Mouse (Mus musculus): Measurements from ENCODE around the gene Acsl3.

The Acsl3 gene

GRCm38 (mm10) chr1:78657671-78658440, at the start of gene Acsl3, which contains the start of gene Utp14b:
Gene Acsl3 (plus strand): TSS chr1:78657825.
Gene Utp14b (plus strand): TSS chr1:78658038.
- DNase-seq (ENCODE audit: low read depth, low spot score): peak; percentile 97

GRCm38 (mm10) chr1:78609134-78609907, 48.3 kb upstream of the Acsl3 start:
- no peak for DNase-seq (ENCODE audit: low read depth, low spot score)

- DNase-seq (ENCODE audit: low read depth, low spot score): no peak
Measured at GRCm38 (mm10) chr1:78611039-78611438, 46.6 kb upstream of the Acsl3 start.

- no peak for DNase-seq (ENCODE audit: low read depth, low spot score)
Measured at GRCm38 (mm10) chr1:78612959-78613358, 44.7 kb upstream of the Acsl3 start.

- DNase-seq (ENCODE audit: low read depth, low spot score): no peak
Measured at GRCm38 (mm10) chr1:78624352-78624751, 33.3 kb upstream of the Acsl3 start.

GRCm38 (mm10) chr1:78634486-78634885, 23.1 kb upstream of the Acsl3 start:
- DNase-seq (ENCODE audit: low read depth, low spot score): no peak

GRCm38 (mm10) chr1:78640871-78641270, 16.8 kb upstream of the Acsl3 start:
- no peak for DNase-seq (ENCODE audit: low read depth, low spot score)

- no peak for DNase-seq (ENCODE audit: low read depth, low spot score)
Measured at GRCm38 (mm10) chr1:78641791-78642190, 15.8 kb upstream of the Acsl3 start.

- no peak for DNase-seq (ENCODE audit: low read depth, low spot score)
Measured at GRCm38 (mm10) chr1:78642197-78642596, 15.4 kb upstream of the Acsl3 start.

- no peak for DNase-seq (ENCODE audit: low read depth, low spot score)
Measured at GRCm38 (mm10) chr1:78647317-78647885, 10.2 kb upstream of the Acsl3 start.

- DNase-seq (ENCODE audit: low read depth, low spot score): no peak
Measured at GRCm38 (mm10) chr1:78649269-78650061, 8.2 kb upstream of the Acsl3 start.

GRCm38 (mm10) chr1:78656472-78656871, 1.2 kb upstream of the Acsl3 start:
- no peak for DNase-seq (ENCODE audit: low read depth, low spot score)

- no peak for DNase-seq (ENCODE audit: low read depth, low spot score)
Measured at GRCm38 (mm10) chr1:78657021-78657629, 500 bp upstream of the Acsl3 start.

GRCm38 (mm10) chr1:78658441-78659269, 1.0 kb downstream of the Acsl3 start:
- DNase-seq (ENCODE audit: low read depth, low spot score): peak; percentile 22

- no peak for DNase-seq (ENCODE audit: low read depth, low spot score)
Measured at GRCm38 (mm10) chr1:78659270-78659823, 1.7 kb downstream of the Acsl3 start.

GRCm38 (mm10) chr1:78664326-78664725, 6.7 kb downstream of the Acsl3 start:
- DNase-seq (ENCODE audit: low read depth, low spot score): no peak

- DNase-seq (ENCODE audit: low read depth, low spot score): no peak
Measured at GRCm38 (mm10) chr1:78665954-78666499, 8.4 kb downstream of the Acsl3 start.

GRCm38 (mm10) chr1:78666585-78666984, 9.0 kb downstream of the Acsl3 start:
- no peak for DNase-seq (ENCODE audit: low read depth, low spot score)

GRCm38 (mm10) chr1:78682291-78682690, 24.7 kb downstream of the Acsl3 start:
- DNase-seq (ENCODE audit: low read depth, low spot score): no peak

GRCm38 (mm10) chr1:78684128-78684527, 26.5 kb downstream of the Acsl3 start:
- DNase-seq (ENCODE audit: low read depth, low spot score): no peak

Measured in ES-CJ7 (cell line).